Mouse (Mus musculus) liver, embryonic 16.5 days (tissue): ENCODE results near the gene Psmd12. TPM values are rescaled to one million over a fixed set of nuclear protein-coding genes. Genes with fewer than 3 reads are reported as not detected.

Experiments
- polyA plus RNA-seq: library from polyadenylated mRNA; unstranded; fragments of >200 nt; fragmentation: Nextera tagmentation; extraction: Ambion mirVana; gene quantifications from 2 replicates; pipeline ENCODE4 v1.2.1, GENCODE M21; 2015

The Psmd12 gene
- polyA plus RNA-seq, 1 experiment from 2014 or later, result 79.2 TPM

Other genes starting within 250 kb of the Psmd12 start
- 7.6 and 9.2 TPM in 2 replicates for gene Pitpnc1, start 8.8 kb upstream of the Psmd12 start, polyA plus RNA-seq
- gene Helz, start 68.4 kb downstream of the Psmd12 start, polyA plus RNA-seq, result 5.8 and 7.1 TPM in 2 replicates
- 0.98 and 2.0 TPM in 2 replicates for gene Cacng1, start 237.0 kb downstream of the Psmd12 start, polyA plus RNA-seq